Mouse (Mus musculus): ENCODE measurements at regions not wholly inside any gene's neighbourhood (a gene's known extent, or its start where the extent isn't known, plus 50 kb on each side); places are given as distances from the start of the nearest gene placed in this dataset.
A peak's percentile ranks its signal among the peaks of the same experiment; 100 is the strongest.

DNA sequence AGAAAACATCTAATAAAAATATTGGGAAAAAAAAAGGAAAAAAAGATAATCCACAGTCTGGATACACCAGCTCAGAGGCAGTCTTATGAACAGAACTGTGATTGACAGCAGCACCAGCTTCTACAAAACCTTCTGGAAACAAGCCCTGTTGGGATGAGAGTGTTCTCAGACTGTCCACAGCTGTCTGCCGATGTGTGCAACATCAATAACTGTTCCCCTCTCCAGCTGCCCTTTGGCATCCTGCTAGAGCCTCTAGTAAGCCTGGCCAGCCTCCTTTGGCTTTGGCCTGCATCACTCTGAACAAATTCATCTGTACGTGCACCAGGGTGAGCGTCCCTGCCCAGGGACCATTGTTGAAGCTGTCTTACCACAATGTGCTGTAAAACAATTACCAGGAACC lies 137.0 kb upstream of the Irs2 start:
- H3K4me3 ChIP-seq: no peak overlapping the region
- DNase-seq (ENCODE audit: low spot score): no peak
- no peaks in the 10 kb centered on the region for H3K36me3 ChIP-seq
- no peaks in the 10 kb centered on the region for H3K4me1 ChIP-seq
- H3K27me3 ChIP-seq (ENCODE audit: insufficient read depth, poor library complexity, severe bottlenecking): no peaks in the 10 kb centered on the region
- no peak overlapping the region for H3K27ac ChIP-seq
- whole genome bisulfite sequencing: 89% methylated on average over 3 of the region's 3 CpGs
- H3K9me3 ChIP-seq: no peaks in the 10 kb centered on the region

GRCm38 (mm10) chr8:11140566-11140965 lies 132.3 kb upstream of the Irs2 start:
- Histone ChIP-seq H3K27ac (no peak overlapping the region), H3K9me3 (no peaks in the 10 kb centered on the region), H3K4me3 (no peak overlapping the region), H3K36me3 (no peaks in the 10 kb centered on the region), H3K27me3 (ENCODE audit: insufficient read depth, poor library complexity, severe bottlenecking) (no peaks in the 10 kb centered on the region), H3K4me1 (peaks cover 4% of the 10 kb centered on the region; the same call in 1 of the 2 replicates)
- no peak for DNase-seq (ENCODE audit: low spot score)
- 89% methylated on average over 1 of the region's 1 CpGs for WGBS

DNA sequence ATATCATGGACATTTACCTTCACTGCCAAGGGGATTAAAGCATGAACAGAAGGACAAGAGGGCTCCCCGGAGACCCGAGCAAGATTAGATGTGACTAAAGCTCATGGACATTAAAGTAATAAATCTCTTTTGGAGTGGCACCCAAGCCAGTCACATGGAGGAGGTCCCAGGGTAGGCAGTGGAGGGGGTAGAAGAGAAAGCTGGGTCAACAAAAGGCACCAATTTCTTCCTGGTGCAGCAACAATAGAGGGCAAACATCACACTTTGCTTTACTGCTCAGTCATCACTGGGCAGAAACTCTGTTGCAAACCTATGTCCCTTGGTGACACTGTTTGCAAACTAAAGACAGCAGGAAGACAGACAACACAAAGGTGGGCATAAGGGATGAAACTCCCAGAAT lies 131.0 kb upstream of the Irs2 start:
- DNase-seq (ENCODE audit: low spot score): no peak
- WGBS: 82% methylated on average over 2 of the region's 2 CpGs
- H3K27me3 ChIP-seq (ENCODE audit: insufficient read depth, poor library complexity, severe bottlenecking): no peaks in the 10 kb centered on the region
- H3K27ac ChIP-seq: no peak overlapping the region
- no peaks in the 10 kb centered on the region for H3K36me3 ChIP-seq
- H3K4me1 ChIP-seq: peaks cover 4% of the 10 kb centered on the region; the same call in 1 of the 2 replicates
- no peaks in the 10 kb centered on the region for H3K9me3 ChIP-seq
- no peak overlapping the region for H3K4me3 ChIP-seq

DNA sequence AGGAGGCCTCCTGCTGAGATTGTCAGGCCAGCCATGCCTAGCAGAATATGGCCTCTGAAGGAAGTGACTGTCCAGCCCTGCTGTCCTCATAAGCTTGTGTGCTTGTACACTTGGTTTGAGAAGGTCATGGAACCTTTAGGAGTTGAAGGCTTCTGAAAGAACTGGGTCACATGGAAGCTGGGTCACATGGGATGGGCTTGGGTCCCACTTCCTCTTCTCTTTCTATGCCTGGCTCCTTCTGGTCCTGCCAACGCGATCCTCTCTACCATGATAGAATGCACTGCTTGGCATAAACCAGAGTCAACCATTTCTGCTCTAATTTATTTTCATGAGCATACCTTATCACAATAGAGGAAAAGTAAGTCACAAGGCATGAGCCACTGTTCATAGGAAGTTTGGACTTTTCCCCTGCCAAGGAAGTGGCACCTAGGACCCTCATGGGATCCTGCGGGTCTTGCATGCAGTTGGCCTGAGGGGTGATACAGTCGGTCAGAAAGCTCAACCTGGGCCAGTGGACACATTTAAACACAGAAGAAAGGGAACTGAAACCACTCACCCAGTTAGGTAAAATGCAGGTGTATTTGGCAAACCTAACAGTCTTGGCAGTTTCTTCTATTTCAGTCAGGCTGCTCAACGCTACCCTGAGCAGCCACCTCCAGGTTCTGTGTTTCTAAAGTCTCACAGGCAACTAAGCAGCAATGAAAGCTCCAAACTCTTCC lies 130.2 kb upstream of the Irs2 start:
- Histone ChIP-seq H3K27me3 (ENCODE audit: insufficient read depth, poor library complexity, severe bottlenecking) (no peaks in the 10 kb centered on the region), H3K36me3 (no peaks in the 10 kb centered on the region), H3K4me3 (no peak overlapping the region), H3K27ac (no peak overlapping the region), H3K4me1 (peaks cover 4% of the 10 kb centered on the region; the same call in 1 of the 2 replicates), H3K9me3 (no peaks in the 10 kb centered on the region)
- WGBS: 88% methylated on average over 5 of the region's 5 CpGs
- DNase-seq (ENCODE audit: low spot score): no peak

- H3K27ac ChIP-seq: no peak overlapping the region
- no peaks in the 10 kb centered on the region for H3K9me3 ChIP-seq
- H3K36me3 ChIP-seq: no peaks in the 10 kb centered on the region
- H3K4me1 ChIP-seq: peaks cover 4% of the 10 kb centered on the region; the same call in 1 of the 2 replicates
- 87% methylated on average over 4 of the region's 4 CpGs for WGBS
- H3K4me3 ChIP-seq: no peak overlapping the region
- H3K27me3 ChIP-seq (ENCODE audit: insufficient read depth, poor library complexity, severe bottlenecking): no peaks in the 10 kb centered on the region
- DNase-seq (ENCODE audit: low spot score): no peak
These were observed 128.3 kb upstream of the Irs2 start for GRCm38 (mm10) chr8:11136566-11136965.

- H3K9me3 ChIP-seq: no peaks in the 10 kb centered on the region
- peaks cover 4% of the 10 kb centered on the region; the same call in 1 of the 2 replicates for H3K4me1 ChIP-seq
- DNase-seq (ENCODE audit: low spot score): no peak
- 88% methylated on average over 11 of the region's 11 CpGs for WGBS
- H3K4me3 ChIP-seq: no peak overlapping the region
- H3K36me3 ChIP-seq: no peaks in the 10 kb centered on the region
- no peak overlapping the region for H3K27ac ChIP-seq
- no peaks in the 10 kb centered on the region for H3K27me3 ChIP-seq (ENCODE audit: insufficient read depth, poor library complexity, severe bottlenecking)
These were observed 126.9 kb upstream of the Irs2 start for GRCm38 (mm10) chr8:11135135-11135534.

DNA sequence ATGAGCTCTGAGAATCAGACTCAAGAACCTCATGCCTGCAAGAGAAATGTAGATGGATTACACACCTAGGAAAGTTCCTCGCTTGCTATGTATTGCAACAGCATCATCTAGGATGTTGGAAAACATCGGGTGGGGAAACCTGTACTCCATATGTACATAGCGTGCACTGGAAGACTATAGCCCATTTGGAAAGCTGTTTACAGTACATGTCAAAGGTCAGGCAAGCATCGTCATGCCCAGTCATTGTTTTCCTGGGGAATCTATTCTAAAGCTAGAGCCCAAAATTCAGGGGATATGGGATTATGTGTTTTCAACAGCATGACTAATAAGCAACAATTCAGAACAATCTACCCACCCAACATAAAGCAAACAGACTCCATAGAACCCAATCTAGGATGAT lies 126.3 kb upstream of the Irs2 start:
- 91% methylated on average over 4 of the region's 4 CpGs for whole genome bisulfite sequencing

DNA sequence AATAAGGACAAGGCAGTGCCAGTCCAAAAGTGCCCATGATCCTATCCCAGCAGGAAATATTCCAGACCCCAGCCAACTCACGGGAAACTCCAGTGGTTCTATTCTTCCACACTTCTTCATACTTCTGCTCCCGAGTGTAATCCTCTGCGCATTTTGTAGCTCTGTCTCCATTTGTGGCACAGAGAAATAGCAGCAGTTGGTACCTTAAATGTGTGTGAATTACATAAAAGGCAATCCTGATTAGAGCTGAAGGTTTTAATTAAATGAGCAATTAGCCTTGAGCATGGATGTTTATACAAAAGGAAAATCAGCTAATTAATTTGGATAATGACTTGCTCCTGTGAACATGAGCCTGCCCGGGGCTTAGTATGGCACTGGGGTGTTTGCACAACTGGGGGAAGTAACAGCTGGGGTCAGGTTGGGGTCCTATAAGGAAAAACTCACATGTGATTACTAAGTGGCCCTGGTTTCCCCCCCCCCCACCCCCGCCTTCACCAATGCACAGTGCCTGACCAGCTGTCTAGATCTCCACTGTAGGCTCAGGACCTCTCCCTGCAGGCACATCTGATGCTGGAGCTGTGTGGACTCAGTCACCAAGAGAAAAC lies 110.9 kb upstream of the Irs2 start:
- Histone ChIP-seq H3K27me3 (ENCODE audit: insufficient read depth, poor library complexity, severe bottlenecking) (no peaks in the 10 kb centered on the region), H3K36me3 (no peaks in the 10 kb centered on the region), H3K4me1 (peaks cover 6% of the 10 kb centered on the region), H3K27ac (no peak overlapping the region), H3K9me3 (no peaks in the 10 kb centered on the region), H3K4me3 (no peak overlapping the region)
- no peak for DNase-seq (ENCODE audit: low spot score)
- WGBS: 72% methylated on average over 5 of the region's 5 CpGs

More for the DNA sequence above, 126.3 kb upstream of the Irs2 start:
- H3K9me3 ChIP-seq: no peaks in the 10 kb centered on the region
- no peaks in the 10 kb centered on the region for H3K36me3 ChIP-seq
- H3K27me3 ChIP-seq (ENCODE audit: insufficient read depth, poor library complexity, severe bottlenecking): no peaks in the 10 kb centered on the region
- DNase-seq (ENCODE audit: low spot score): no peak
- H3K4me3 ChIP-seq: no peak overlapping the region
- no peak overlapping the region for H3K27ac ChIP-seq
- H3K4me1 ChIP-seq: no peaks in the 10 kb centered on the region

DNA sequence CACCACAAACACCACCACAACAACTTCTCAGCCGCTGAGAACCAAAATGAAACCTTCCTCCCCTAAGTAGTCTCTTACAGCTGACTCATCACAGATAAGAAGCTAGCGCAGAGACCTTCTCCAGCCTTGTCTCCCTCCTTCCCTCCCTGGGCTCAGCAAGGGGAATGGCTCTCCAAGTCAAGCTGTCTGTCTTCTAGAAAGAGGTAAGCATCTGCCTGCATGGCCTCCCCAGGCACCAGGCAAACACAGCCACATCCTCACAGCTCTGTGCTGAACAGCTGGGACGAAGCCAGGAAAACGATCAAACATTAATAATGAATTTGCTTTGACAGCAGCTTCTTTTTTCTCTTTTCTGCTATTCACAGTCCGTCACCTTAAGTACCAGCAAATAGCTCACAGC lies 108.3 kb upstream of the Irs2 start:
- H3K27me3 ChIP-seq (ENCODE audit: insufficient read depth, poor library complexity, severe bottlenecking): no peaks in the 10 kb centered on the region
- whole genome bisulfite sequencing: 74% methylated on average over 5 of the region's 5 CpGs
- H3K36me3 ChIP-seq: no peaks in the 10 kb centered on the region
- H3K9me3 ChIP-seq: no peaks in the 10 kb centered on the region
- peak overlapping the region; percentile 56; the same call in 1 of the 2 replicates for H3K27ac ChIP-seq
- DNase-seq (ENCODE audit: low spot score): no peak
- H3K4me3 ChIP-seq: no peak overlapping the region
- H3K4me1 ChIP-seq: peaks cover 11% of the 10 kb centered on the region

DNA sequence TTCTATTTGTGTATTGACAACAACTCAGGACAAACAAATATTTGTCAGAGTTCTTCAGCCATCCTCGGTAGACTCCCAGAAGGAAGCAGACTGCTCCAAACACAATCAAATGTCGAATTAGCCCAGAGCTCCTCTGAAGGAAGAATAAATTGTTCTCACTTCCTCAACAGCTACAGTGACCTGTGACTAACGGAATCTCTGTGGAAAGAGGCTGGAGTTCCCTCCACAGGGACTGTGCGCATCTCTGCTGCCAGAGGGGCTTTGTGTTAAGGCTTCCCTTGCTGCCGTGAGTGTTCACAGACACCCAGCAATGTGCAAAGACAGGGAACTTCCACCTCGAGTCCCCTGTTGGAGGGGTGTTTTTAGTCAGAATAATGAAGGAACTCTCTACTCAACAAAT lies 107.0 kb upstream of the Irs2 start:
- DNase-seq (ENCODE audit: low spot score): no peak
- H3K9me3 ChIP-seq: no peaks in the 10 kb centered on the region
- no peak overlapping the region for H3K4me3 ChIP-seq
- 41% methylated on average over 6 of the region's 6 CpGs for WGBS
- peaks cover 11% of the 10 kb centered on the region for H3K4me1 ChIP-seq
- H3K27me3 ChIP-seq (ENCODE audit: insufficient read depth, poor library complexity, severe bottlenecking): no peaks in the 10 kb centered on the region
- no peaks in the 10 kb centered on the region for H3K36me3 ChIP-seq
- H3K27ac ChIP-seq: no peak overlapping the region

DNA sequence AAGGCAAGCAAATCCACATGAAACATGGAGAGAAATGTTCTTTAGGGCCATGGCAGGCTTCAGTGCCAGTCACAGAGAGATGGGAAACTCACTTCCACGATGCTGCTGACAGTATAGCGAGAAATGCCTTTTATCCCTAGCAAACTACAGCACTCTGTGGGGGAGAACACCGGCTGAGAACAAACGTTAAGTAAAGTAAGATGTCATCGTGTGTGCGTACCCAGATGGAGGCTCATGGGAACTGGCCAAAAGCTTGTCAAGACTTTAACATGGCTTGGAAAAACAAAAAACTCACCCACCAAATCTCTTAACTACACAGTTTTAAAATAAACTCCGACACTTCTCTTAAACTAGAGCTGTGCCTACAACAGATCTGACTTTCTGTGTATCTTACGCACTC lies 106.3 kb upstream of the Irs2 start:
- 52% methylated on average over 8 of the region's 8 CpGs for WGBS
- no peak overlapping the region for H3K4me3 ChIP-seq

DNA sequence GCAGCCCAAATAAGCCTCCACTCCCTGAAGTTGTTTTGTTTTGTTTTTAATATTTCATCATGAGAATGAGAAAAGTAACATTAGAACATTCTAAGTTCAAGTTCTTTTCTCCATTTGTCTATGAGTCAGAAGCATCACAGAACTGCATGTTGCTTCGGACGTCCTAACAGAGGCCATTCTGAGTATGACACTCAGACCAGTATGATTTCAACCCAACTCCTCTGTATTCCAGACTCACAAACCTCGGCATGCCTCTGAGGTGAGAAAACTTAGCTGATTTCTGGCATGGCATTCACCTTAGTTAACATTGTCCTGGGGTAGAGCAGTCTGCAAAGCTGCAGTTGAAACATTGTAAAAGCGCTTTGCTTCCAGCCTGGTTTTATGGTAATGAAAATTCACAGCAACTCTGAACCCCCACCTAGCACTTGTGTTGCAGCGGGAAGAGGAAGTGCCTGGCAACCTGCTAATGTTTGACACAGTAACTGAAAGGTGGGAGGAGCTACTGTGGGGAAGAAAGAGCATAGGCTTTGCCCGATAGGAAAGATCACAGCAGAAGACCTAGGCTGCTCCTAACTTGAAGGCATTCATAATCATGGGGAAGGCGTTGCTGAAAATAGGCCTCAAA lies 104.8 kb upstream of the Irs2 start:
- 56% methylated on average over 7 of the region's 7 CpGs for WGBS

More for the DNA sequence above, 106.3 kb upstream of the Irs2 start:
- no peak overlapping the region for H3K27ac ChIP-seq
- no peak for DNase-seq (ENCODE audit: low spot score)
- no peaks in the 10 kb centered on the region for H3K9me3 ChIP-seq
- H3K4me1 ChIP-seq: peaks cover 11% of the 10 kb centered on the region
- H3K27me3 ChIP-seq (ENCODE audit: insufficient read depth, poor library complexity, severe bottlenecking): no peaks in the 10 kb centered on the region
- no peaks in the 10 kb centered on the region for H3K36me3 ChIP-seq

DNA sequence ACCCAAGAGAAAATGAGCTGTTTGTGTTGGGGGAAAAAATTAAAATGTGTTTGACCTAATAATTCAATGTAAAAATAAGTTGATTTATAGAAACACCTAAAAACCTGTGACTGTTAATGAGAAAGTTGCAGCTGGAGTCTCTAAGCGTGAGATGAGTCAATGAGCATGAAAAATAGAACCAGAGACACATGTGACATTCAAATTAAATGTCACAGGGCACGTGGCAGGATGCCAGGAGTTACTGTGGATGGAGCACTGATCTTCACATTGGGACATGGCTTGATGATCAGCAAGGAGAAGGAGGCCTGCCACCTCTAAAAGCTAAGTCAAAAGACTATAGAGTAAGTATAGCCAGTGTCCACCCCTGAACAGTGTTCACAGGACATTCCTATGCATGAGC lies 103.7 kb upstream of the Irs2 start:
- no peak for DNase-seq (ENCODE audit: low spot score)
- WGBS: 84% methylated on average over 2 of the region's 2 CpGs
- Histone ChIP-seq H3K4me1 (peaks cover 11% of the 10 kb centered on the region), H3K27me3 (ENCODE audit: insufficient read depth, poor library complexity, severe bottlenecking) (no peaks in the 10 kb centered on the region), H3K9me3 (no peaks in the 10 kb centered on the region), H3K36me3 (no peaks in the 10 kb centered on the region), H3K4me3 (no peak overlapping the region), H3K27ac (no peak overlapping the region)

More for the DNA sequence above, 104.8 kb upstream of the Irs2 start:
- Histone ChIP-seq H3K9me3 (no peaks in the 10 kb centered on the region), H3K27me3 (ENCODE audit: insufficient read depth, poor library complexity, severe bottlenecking) (no peaks in the 10 kb centered on the region), H3K36me3 (no peaks in the 10 kb centered on the region), H3K27ac (no peak overlapping the region), H3K4me3 (no peak overlapping the region), H3K4me1 (peaks cover 11% of the 10 kb centered on the region)
- DNase-seq (ENCODE audit: low spot score): no peak

Measured in heart, embryonic 10.5 days (tissue).